Mouse (Mus musculus) CH12.LX (cell line): ENCODE measurements at regions not wholly inside any gene's neighbourhood (a gene's known extent, or its start where the extent isn't known, plus 50 kb on each side); places are given as distances from the start of the nearest gene placed in this dataset.

Experiments used
- DNase-seq: peaks from one replicate; pipeline ENCODE4 v3.0.0-alpha.2; 2013; ENCODE audit errors: extremely low read depth
- H3K27ac ChIP-seq: 2 replicates; pipeline ENCODE4 v1.5.1; 2012; ENCODE audit warnings: low read depth, mild to moderate bottlenecking, control low read depth, moderate library complexity; ENCODE audit not compliant: insufficient read depth
- H3K27me3 ChIP-seq: replicated peaks from 2 replicates; pipeline ENCODE3; 2012; ENCODE audit warnings: inconsistent platforms
- H3K36me3 ChIP-seq, 2 experiments: replicated peaks in 1 of 2; 2 replicates each; pipeline versions ENCODE3 to v1.6.1; 2012; ENCODE audit warnings: inconsistent platforms in 1 of 2, low read length in 1 of 2, mild to moderate bottlenecking in 1 of 2, mixed read lengths in 1 of 2, moderate library complexity in 1 of 2; ENCODE audit not compliant: control insufficient read depth in 1 of 2, insufficient read depth in 1 of 2
- H3K4me1 ChIP-seq, 2 experiments: 2 replicates each; pipeline ENCODE4 v1.6.1; 2012; ENCODE audit warnings: inconsistent platforms in 1 of 2, moderate library complexity in 1 of 2; ENCODE audit not compliant: insufficient read depth in 2 of 2, control insufficient read depth in 1 of 2
- H3K4me2 ChIP-seq: 2 replicates; pipeline ENCODE4 v1.6.1; 2012; ENCODE audit warnings: low read depth, mild to moderate bottlenecking, control low read depth; ENCODE audit not compliant: poor library complexity, insufficient read depth, severe bottlenecking
- H3K4me3 ChIP-seq, 3 experiments: fragments of 150-350 bp in 1 of 3; sonication (generic) in 1 of 3; replicated peaks in 1 of 3; 2 replicates each; pipeline versions ENCODE3 to v1.5.1; 2011 to 2012; ENCODE audit warnings: low read depth in 2 of 3, low read length in 2 of 3, mild to moderate bottlenecking in 2 of 3, moderate library complexity in 2 of 3, control low read depth in 1 of 3, improper control_type of control experiment in 1 of 3, inconsistent platforms in 1 of 3, mixed read lengths in 1 of 3; ENCODE audit not compliant: poor library complexity in 1 of 3
- H3K79me2 ChIP-seq: replicated peaks from 2 replicates; pipeline ENCODE4 v1.6.1; 2012; ENCODE audit warnings: mild to moderate bottlenecking, moderate library complexity; ENCODE audit not compliant: control insufficient read depth, poor library complexity, insufficient read depth, severe bottlenecking; ENCODE audit errors: extremely low read depth
- H3K9ac ChIP-seq: 2 replicates; pipeline ENCODE4 v1.6.1; 2012; ENCODE audit warnings: low read depth, mild to moderate bottlenecking, control low read depth, moderate library complexity; ENCODE audit not compliant: insufficient read depth
- H3K9me3 ChIP-seq: replicated peaks from 2 replicates; pipeline ENCODE3; 2012; ENCODE audit warnings: low read length, inconsistent platforms, mixed read lengths
- CHD2 ChIP-seq: IDR thresholded peaks from 2 replicates; pipeline ENCODE4 v1.6.1; 2011; ENCODE audit warnings: low read length, improper control_type of control experiment
- CTCF ChIP-seq, 2 experiments: IDR thresholded peaks in 1 of 2; conservative IDR thresholded peaks in 1 of 2; 2 replicates each; pipeline ENCODE4 v1.5.1; 2011 to 2012; ENCODE audit warnings: low read depth in 2 of 2, low read length in 2 of 2, improper control_type of control experiment in 1 of 2, inconsistent platforms in 1 of 2, mild to moderate bottlenecking in 1 of 2, moderate library complexity in 1 of 2
- E2F4 ChIP-seq: IDR thresholded peaks from 2 replicates; pipeline ENCODE4 v1.6.1; 2011; ENCODE audit warnings: low read depth, low read length, improper control_type of control experiment; ENCODE audit not compliant: insufficient replicate concordance
- ELF1 ChIP-seq: IDR thresholded peaks from 2 replicates; pipeline ENCODE4 v1.6.1; 2014; ENCODE audit warnings: low read depth, mild to moderate bottlenecking, inconsistent platforms, low read length, improper control_type of control experiment
- EP300 ChIP-seq: IDR thresholded peaks from 2 replicates; pipeline ENCODE4 v1.6.1; 2011; ENCODE audit warnings: low read length, improper control_type of control experiment
- HCFC1 ChIP-seq: IDR thresholded peaks from 2 replicates; pipeline ENCODE4 v1.6.1; 2012; ENCODE audit warnings: low read depth, mild to moderate bottlenecking, inconsistent platforms, low read length, improper control_type of control experiment
- IRF4 ChIP-seq: IDR thresholded peaks from 2 replicates; pipeline ENCODE4 v1.6.1; 2014; ENCODE audit warnings: low read depth, mild to moderate bottlenecking, inconsistent platforms, low read length, improper control_type of control experiment
- JUN ChIP-seq: IDR thresholded peaks from 2 replicates; pipeline ENCODE4 v1.6.1; 2011; ENCODE audit warnings: low read depth, mild to moderate bottlenecking, low read length, improper control_type of control experiment, moderate library complexity; ENCODE audit not compliant: insufficient read depth
- KAT2A ChIP-seq: IDR thresholded peaks from 2 replicates; pipeline ENCODE4 v1.6.1; 2012; ENCODE audit warnings: low read length, improper control_type of control experiment, inconsistent platforms; ENCODE audit not compliant: insufficient replicate concordance
- MAX ChIP-seq: IDR thresholded peaks from 2 replicates; pipeline ENCODE4 v1.6.1; 2011; ENCODE audit warnings: low read length, improper control_type of control experiment
- MAZ ChIP-seq: IDR thresholded peaks from 2 replicates; pipeline ENCODE4 v1.6.1; 2012; ENCODE audit warnings: low read depth, mild to moderate bottlenecking, inconsistent platforms, low read length, improper control_type of control experiment, moderate library complexity
- MEF2A ChIP-seq: IDR thresholded peaks from 2 replicates; pipeline ENCODE4 v1.6.1; 2014; ENCODE audit warnings: low read depth, mild to moderate bottlenecking, inconsistent platforms, low read length, improper control_type of control experiment, borderline replicate concordance
- MYC ChIP-seq: IDR thresholded peaks from 2 replicates; pipeline ENCODE4 v1.6.1; 2011; ENCODE audit warnings: low read depth, mild to moderate bottlenecking, improper control_type of control experiment, low read length
- NRF1 ChIP-seq: IDR thresholded peaks from 2 replicates; pipeline ENCODE4 v1.6.1; 2014; ENCODE audit warnings: low read depth, mild to moderate bottlenecking, inconsistent platforms, low read length, improper control_type of control experiment, moderate library complexity
- RAD21 ChIP-seq: IDR thresholded peaks from 2 replicates; pipeline ENCODE4 v1.6.1; 2011; ENCODE audit warnings: low read depth, mild to moderate bottlenecking, low read length, improper control_type of control experiment, moderate library complexity
- SIN3A ChIP-seq: IDR thresholded peaks from 2 replicates; pipeline ENCODE4 v1.6.1; 2012; ENCODE audit warnings: low read length, improper control_type of control experiment, inconsistent platforms
- TBP ChIP-seq: conservative IDR thresholded peaks from 2 replicates; pipeline ENCODE4 v1.6.1; 2011; ENCODE audit warnings: low read depth, low read length, improper control_type of control experiment
- TCF12 ChIP-seq: IDR thresholded peaks from 2 replicates; pipeline ENCODE4 v1.6.1; 2014; ENCODE audit warnings: low read depth, mild to moderate bottlenecking, inconsistent platforms, low read length, improper control_type of control experiment
- UBTF ChIP-seq: IDR thresholded peaks from 2 replicates; pipeline ENCODE4 v1.6.1; 2012; ENCODE audit warnings: low read depth, mild to moderate bottlenecking, inconsistent platforms, low read length, improper control_type of control experiment, moderate library complexity
- USF2 ChIP-seq: conservative IDR thresholded peaks from 2 replicates; pipeline ENCODE4 v1.6.1; 2011; ENCODE audit warnings: low read depth, low read length, improper control_type of control experiment
- ZC3H11A ChIP-seq: IDR thresholded peaks from 2 replicates; pipeline ENCODE4 v1.6.1; 2012; ENCODE audit warnings: low read depth, mild to moderate bottlenecking, inconsistent platforms, low read length, improper control_type of control experiment
- dilution Hi-C: fragments of 300-500 bp; cut with MboI; formaldehyde crosslinking; loops from 2 replicates; pipeline ENCODE4 v1.14.3; 2020; ENCODE audit warnings: low sequenced_read_pairs; ENCODE audit not compliant: extremely low pct_unique_long_range_greater_than_20kb, extremely low pct_ligation_motif_present
- in situ Hi-C: fragments of 300-500 bp; cut with MboI; formaldehyde crosslinking; loops from 3 replicates; pipeline ENCODE4 v1.14.3; 2019; ENCODE audit warnings: low sequenced_read_pairs, low pct_ligation_motif_present, low pct_unique_long_range_greater_than_20kb, mixed read lengths

DNA sequence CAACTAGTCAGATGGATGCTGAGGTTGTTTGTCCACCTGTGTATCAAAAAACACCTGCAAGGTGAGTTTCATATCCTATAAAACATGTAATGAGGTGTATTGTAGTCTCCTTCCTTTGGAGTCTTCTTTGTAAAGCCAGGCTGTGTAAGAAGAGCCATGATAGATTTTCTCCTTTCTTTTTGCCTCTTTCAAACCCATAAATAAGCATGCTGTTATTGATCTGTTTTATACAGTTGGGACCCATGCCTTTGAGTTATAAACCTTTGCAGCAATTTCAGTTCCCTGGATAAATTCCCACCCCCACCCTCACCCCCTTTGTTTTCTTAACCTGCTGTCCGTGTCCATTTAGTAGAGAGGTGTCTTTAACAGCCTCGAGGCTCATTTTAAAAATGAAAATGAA is 131.0 kb upstream of the Rgs17 start:
- Histone ChIP-seq H3K4me3 (no peak overlapping the region), H3K9me3 (no peaks in the 10 kb centered on the region), H3K9ac (peak overlapping the region; percentile 26; the same call in 1 of the 2 replicates)
- in situ Hi-C loops = no loop called here
- TF ChIP-seq NRF1 (no peak), EP300 (no peak), CTCF (conservative IDR thresholded peaks at IDR 0.05 in 1 of 2, IDR thresholded peaks at IDR 0.05 in 1 of 2; ENCODE audit: low read depth in 2 of 2, low read length in 2 of 2) (no peak), TBP (no peak), CHD2 (no peak), TCF12 (no peak), MAZ (no peak), IRF4 (no peak), MAX (no peak), E2F4 (no peak), ELF1 (no peak), USF2 (no peak), MEF2A (no peak), KAT2A (no peak), ZC3H11A (no peak), HCFC1 (no peak)
- TF ChIP-seq, all 38 proteins: peak for 0
- H3K79me2 ChIP-seq = no peaks in the 10 kb centered on the region
- H3K27ac ChIP-seq = no peak overlapping the region
- peak overlapping the region; percentile 83 for H3K4me2 ChIP-seq
- H3K36me3 ChIP-seq = no peaks in the 10 kb centered on the region
- no peaks in the 10 kb centered on the region for H3K27me3 ChIP-seq
- DNase-seq = no peak
- H3K4me1 ChIP-seq = no peaks in the 10 kb centered on the region
- dilution Hi-C loops = no loop called here

- Histone ChIP-seq H3K4me1 (no peaks in the 10 kb centered on the region), H3K4me2 (no peak overlapping the region), H3K27ac (no peak overlapping the region), H3K4me3 (no peak overlapping the region), H3K9me3 (no peaks in the 10 kb centered on the region), H3K79me2 (no peaks in the 10 kb centered on the region), H3K9ac (no peak overlapping the region), H3K27me3 (no peaks in the 10 kb centered on the region), H3K36me3 (no peaks in the 10 kb centered on the region)
- dilution Hi-C loops = no loop called here
- DNase-seq = no peak
- TF ChIP-seq EP300 (no peak), JUN (no peak), MEF2A (no peak), UBTF (no peak), USF2 (no peak), MYC (no peak), NRF1 (no peak), ELF1 (no peak), MAZ (no peak), MAX (no peak), SIN3A (no peak), RAD21 (no peak)
- in situ Hi-C loops = no loop called here
Measured at GRCm38 (mm10) chr10:6043358-6043757, 121.2 kb upstream of the Rgs17 start.
